Mouse (Mus musculus) liver, postnatal 0 days (tissue): Measurements from ENCODE around the gene Tpcn1.

ENCODE experiments used
- CTCF ChIP-seq: sonication (generic); IDR thresholded peaks from 2 replicates; pipeline ENCODE4 v1.5.1; 2016; ENCODE audit warnings: antibody characterized with exemption, low read depth
- EP300 ChIP-seq: IDR thresholded peaks from 2 replicates; pipeline ENCODE4 v1.6.1; 2016; ENCODE audit warnings: antibody characterized with exemption, low read depth, mild to moderate bottlenecking

GRCm38 (mm10) chr5:120587940-120588568 is 419 bp downstream of the Tpcn1 start:
- TF ChIP-seq CTCF: no peak
- TF ChIP-seq EP300: no peak
